Mouse (Mus musculus) forebrain, embryonic 13.5 days (tissue): ENCODE measurements around the gene Tbcc. TPM values are rescaled to one million over a fixed set of nuclear protein-coding genes. Genes with fewer than 3 reads are reported as not detected.

Experiments
- ATAC-seq: fragments of 200-750 bp; cut with Nextera tagmentation; 2 replicates; pipeline ENCODE4 v1.8.0; 2017
- H3K27ac ChIP-seq: fragments of 300-500 bp; sonication (generic); 2 replicates; pipeline ENCODE4 v1.5.1; 2015; ENCODE audit warnings: inconsistent platforms, mild to moderate bottlenecking, moderate library complexity
- H3K27me3 ChIP-seq: fragments of 300-500 bp; sonication (generic); 2 replicates; pipeline ENCODE4 v1.6.1; 2015; ENCODE audit warnings: mild to moderate bottlenecking, inconsistent platforms
- H3K36me3 ChIP-seq: fragments of 300-500 bp; sonication (generic); 2 replicates; pipeline ENCODE4 v1.6.1; 2015; ENCODE audit warnings: mild to moderate bottlenecking, inconsistent platforms; ENCODE audit not compliant: poor library complexity, severe bottlenecking
- H3K4me1 ChIP-seq: fragments of 300-500 bp; sonication (generic); 2 replicates; pipeline ENCODE4 v1.6.1; 2015; ENCODE audit warnings: inconsistent platforms
- H3K4me2 ChIP-seq: fragments of 300-500 bp; sonication (generic); 2 replicates; pipeline ENCODE4 v1.6.1; 2015; ENCODE audit warnings: inconsistent platforms, mild to moderate bottlenecking, moderate library complexity
- H3K4me3 ChIP-seq: fragments of 300-500 bp; sonication (generic); 2 replicates; pipeline ENCODE4 v1.5.1; 2015; ENCODE audit warnings: mild to moderate bottlenecking, inconsistent platforms
- H3K9ac ChIP-seq: fragments of 300-500 bp; sonication (generic); 2 replicates; pipeline ENCODE4 v1.6.1; 2015; ENCODE audit warnings: mild to moderate bottlenecking, inconsistent platforms
- H3K9me3 ChIP-seq: fragments of 300-500 bp; sonication (generic); replicated peaks from 2 replicates; pipeline ENCODE4 v1.6.1; 2016; ENCODE audit warnings: inconsistent platforms
- WGBS: fragments of 180-500 bp; shearing (Covaris S2); methylation state at CpG from one replicate; pipeline ENCODE4 v1.1.7; 2015; 5-methylcytosine and 5-hydroxymethylcytosine counted together
- polyA plus RNA-seq: library from polyadenylated mRNA; unstranded; fragments of >200 nt; fragmentation: Nextera tagmentation; extraction: Ambion mirVana; gene quantifications from 2 replicates; pipeline ENCODE4 v1.2.1, GENCODE M21; 2015

Tbcc gene
- polyA plus RNA-seq, 1 experiment from 2014 or later: 53.5 TPM

DNA sequence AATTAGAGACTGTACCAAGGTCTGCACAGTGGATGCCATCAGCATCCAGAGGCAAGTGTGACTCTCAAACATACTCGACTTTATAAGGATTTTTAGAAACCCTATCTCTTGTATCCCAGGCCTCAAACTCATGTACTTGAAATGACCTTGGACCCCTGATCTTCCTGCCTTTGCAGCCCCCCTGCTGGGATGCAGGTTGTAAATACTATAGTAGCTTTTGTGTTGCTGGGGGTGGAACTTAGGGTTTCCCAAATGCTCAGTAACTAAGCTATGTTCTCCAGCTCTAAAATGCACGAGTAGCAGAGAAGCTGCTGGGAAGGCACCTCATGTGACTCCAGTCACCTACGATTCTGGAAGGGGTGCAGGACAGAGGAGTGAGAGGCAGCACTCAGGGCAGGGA lies 36.5 kb downstream of the Tbcc start:
- no peak overlapping the region for H3K9ac ChIP-seq
- no peak for ATAC-seq
- peaks cover 38% of the 10 kb centered on the region for H3K36me3 ChIP-seq
- H3K9me3 ChIP-seq: no peaks in the 10 kb centered on the region
- no peaks in the 10 kb centered on the region for H3K4me1 ChIP-seq
- no peak overlapping the region for H3K4me3 ChIP-seq
- no peak overlapping the region for H3K27ac ChIP-seq
- no peaks in the 10 kb centered on the region for H3K27me3 ChIP-seq
- WGBS: 77% methylated on average over 3 of the region's 3 CpGs
- no peak overlapping the region for H3K4me2 ChIP-seq

DNA sequence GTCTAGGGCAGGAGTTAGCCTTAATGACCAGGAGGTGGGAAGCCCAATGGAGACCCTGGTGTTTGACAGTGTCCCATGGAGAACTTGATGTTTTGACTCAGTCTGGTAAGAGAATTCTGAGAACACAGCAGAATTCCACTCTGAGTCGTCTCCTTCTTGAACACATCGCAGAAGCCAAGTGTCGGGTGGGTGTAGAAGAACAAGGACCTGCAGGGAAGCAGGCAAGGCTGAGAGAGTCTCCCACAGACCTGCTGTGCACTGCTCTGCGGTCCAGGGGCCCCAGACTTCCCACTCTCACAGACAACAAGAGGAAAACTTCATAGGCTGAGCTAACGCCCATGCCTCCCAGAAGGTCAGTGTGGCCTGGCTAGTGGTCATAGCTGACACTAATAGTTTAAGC lies 37.3 kb downstream of the Tbcc start:
- Histone ChIP-seq H3K4me1 (no peaks in the 10 kb centered on the region), H3K9me3 (no peaks in the 10 kb centered on the region), H3K27ac (no peak overlapping the region), H3K27me3 (no peaks in the 10 kb centered on the region), H3K4me2 (no peak overlapping the region), H3K36me3 (peaks cover 46% of the 10 kb centered on the region), H3K4me3 (no peak overlapping the region), H3K9ac (no peak overlapping the region)
- no peak for ATAC-seq
- 95% methylated on average over 5 of the region's 5 CpGs for WGBS

DNA sequence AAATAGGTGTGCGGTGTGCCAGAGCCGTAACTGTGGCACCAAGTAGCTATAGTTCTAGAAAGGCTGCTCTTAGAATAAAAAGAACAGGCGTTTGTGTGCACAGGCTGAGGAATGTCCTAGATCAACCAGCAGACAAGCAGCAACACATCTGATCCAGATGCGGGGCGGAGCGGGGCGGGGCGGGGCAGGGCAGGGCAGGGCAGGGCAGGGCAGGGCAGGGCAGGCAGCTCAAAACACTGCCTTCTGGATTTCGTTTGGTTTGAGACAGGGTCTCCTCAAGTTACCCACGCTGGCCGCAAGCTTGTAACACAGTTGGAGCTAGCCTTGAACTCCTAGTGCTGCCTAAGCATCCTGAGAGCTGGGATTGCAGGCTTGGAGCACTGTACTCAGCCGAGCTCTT lies 38.8 kb downstream of the Tbcc start:
- Histone ChIP-seq H3K4me2 (no peak overlapping the region), H3K4me1 (no peaks in the 10 kb centered on the region), H3K9ac (no peak overlapping the region), H3K36me3 (peaks cover 61% of the 10 kb centered on the region), H3K27me3 (no peaks in the 10 kb centered on the region), H3K9me3 (no peaks in the 10 kb centered on the region), H3K4me3 (no peak overlapping the region), H3K27ac (no peak overlapping the region)
- WGBS: 93% methylated on average over 12 of the region's 12 CpGs
- no peak for ATAC-seq

DNA sequence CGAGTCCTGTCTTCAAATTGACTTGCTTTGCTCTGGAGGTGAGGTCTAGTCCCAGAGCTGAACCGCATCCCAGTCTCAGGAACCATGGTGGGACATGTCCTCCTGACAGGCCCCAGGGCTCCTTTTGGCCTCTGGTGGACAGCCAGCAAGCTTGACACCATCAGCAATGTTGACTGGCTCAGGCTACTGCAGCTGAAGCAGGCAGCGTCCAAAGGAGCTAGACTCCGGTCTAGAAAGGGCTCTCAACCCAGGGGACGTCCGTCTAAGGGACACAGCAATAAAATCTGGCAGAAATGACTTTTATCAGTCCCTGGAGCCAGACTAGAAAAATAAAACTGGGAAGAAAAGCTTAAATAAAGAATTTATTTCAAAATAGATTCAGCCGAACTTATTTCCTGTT lies 39.4 kb downstream of the Tbcc start:
- ATAC-seq: no peak

DNA sequence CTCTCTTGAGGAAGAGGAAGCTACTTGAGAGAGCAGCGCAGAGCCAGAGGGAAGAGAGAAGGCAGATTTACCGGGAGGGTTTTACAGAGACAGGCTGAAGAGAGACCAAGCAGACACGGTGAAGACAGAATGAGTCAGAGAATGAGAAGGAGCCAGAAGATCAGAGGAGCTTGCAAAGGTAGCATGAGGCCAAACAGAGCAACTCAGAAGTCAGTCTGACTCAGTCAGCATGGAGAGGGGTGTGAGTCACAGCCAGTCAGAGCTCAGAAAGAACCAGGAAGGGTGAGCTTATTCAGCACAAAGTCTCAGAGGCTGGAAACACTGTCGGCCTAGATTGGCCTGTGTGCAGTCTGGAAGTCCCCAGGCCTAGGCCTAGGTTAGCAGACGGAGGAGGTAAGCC lies 42.5 kb downstream of the Tbcc start:
- H3K27me3 ChIP-seq: no peaks in the 10 kb centered on the region
- H3K36me3 ChIP-seq: peaks cover 96% of the 10 kb centered on the region
- no peaks in the 10 kb centered on the region for H3K4me1 ChIP-seq
- no peak for ATAC-seq
- no peak overlapping the region for H3K4me3 ChIP-seq
- no peaks in the 10 kb centered on the region for H3K9me3 ChIP-seq
- H3K4me2 ChIP-seq: no peak overlapping the region
- no peak overlapping the region for H3K9ac ChIP-seq
- 93% methylated on average over 5 of the region's 5 CpGs for WGBS
- H3K27ac ChIP-seq: no peak overlapping the region

More for the DNA sequence above, 39.4 kb downstream of the Tbcc start:
- Histone ChIP-seq H3K27ac (no peak overlapping the region), H3K4me1 (no peaks in the 10 kb centered on the region), H3K9me3 (no peaks in the 10 kb centered on the region), H3K27me3 (no peaks in the 10 kb centered on the region), H3K9ac (no peak overlapping the region), H3K4me3 (no peak overlapping the region), H3K36me3 (peaks cover 67% of the 10 kb centered on the region), H3K4me2 (no peak overlapping the region)
- 94% methylated on average over 7 of the region's 7 CpGs for WGBS

DNA sequence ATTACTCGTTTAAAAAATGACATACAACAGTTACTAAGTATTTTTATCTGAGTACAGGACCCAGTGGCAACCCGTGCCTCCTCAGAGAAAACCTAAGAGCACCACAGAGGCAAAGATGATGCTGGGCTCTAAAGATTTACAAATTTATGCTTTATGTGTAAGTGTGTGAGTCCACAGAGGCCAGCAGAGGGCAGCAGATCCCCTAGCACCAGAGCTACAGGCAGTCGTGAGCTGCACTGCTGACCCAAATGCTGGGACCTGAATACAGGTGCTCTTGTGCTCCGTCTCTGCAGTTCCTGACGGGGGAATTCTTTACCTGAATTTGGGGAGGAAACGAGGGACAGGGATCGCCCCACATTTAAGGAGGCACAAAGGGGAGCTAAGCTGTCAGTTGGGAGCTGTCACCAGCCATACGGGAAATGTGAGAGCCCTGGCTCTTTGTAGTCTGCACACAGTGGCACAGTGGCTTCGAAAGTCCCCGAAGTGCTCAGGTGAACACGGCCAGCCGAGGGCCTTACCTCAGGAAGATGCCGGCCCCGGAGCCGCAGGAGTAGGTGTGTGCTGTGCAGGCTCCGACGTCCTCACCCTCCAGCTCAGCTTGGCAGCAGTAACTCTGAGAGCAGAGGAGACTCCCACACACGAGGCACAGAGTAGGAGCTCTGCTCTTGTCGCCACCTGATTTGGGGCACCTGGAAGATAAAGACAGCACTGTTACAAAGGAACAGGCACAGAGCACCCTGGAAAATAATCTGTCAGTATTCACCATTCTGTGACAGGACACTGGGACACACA lies 43.3 kb downstream of the Tbcc start:
- peaks cover 98% of the 10 kb centered on the region for H3K36me3 ChIP-seq
- H3K4me1 ChIP-seq: no peaks in the 10 kb centered on the region

DNA sequence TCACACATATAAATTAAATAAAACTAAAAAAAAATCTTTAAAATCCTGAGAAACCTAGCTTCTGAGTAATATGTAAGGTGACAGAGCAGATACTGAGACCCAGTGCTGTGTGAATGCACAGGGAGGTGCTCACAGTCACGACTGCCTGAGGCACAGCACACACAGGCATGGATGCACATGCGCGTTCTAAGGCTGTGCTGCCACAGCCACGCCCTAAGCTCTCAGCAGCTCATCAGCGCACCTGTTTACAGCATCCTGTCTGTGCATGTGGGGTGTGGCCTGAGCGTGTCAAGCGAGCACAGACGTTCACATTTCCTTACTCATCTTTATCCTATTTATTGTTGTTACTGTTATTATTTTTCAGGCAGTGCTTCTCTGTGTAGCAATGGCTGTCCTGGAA lies 50.0 kb downstream of the Tbcc start:
- Histone ChIP-seq H3K9me3 (no peaks in the 10 kb centered on the region), H3K27me3 (no peaks in the 10 kb centered on the region), H3K4me2 (no peak overlapping the region), H3K4me3 (no peak overlapping the region), H3K4me1 (no peaks in the 10 kb centered on the region), H3K36me3 (peaks cover 99% of the 10 kb centered on the region), H3K9ac (no peak overlapping the region), H3K27ac (no peak overlapping the region)
- 95% methylated on average over 8 of the region's 8 CpGs for WGBS
- ATAC-seq: no peak

More for the DNA sequence above, 43.3 kb downstream of the Tbcc start:
- Histone ChIP-seq H3K4me2 (no peak overlapping the region), H3K27ac (no peak overlapping the region), H3K4me3 (no peak overlapping the region), H3K9ac (no peak overlapping the region), H3K9me3 (no peaks in the 10 kb centered on the region), H3K27me3 (no peaks in the 10 kb centered on the region)
- ATAC-seq: 0 out of 2 replicates have a peak, but pooled peaks have one; percentile 51
- 85% methylated on average over 19 of the region's 19 CpGs for WGBS

Other genes starting within 250 kb of the Tbcc start
- 44.3 and 47.7 TPM in 2 replicates for gene Klc4, start 244.7 kb upstream of the Tbcc start, polyA plus RNA-seq
- 89.0 and 97.3 TPM in 2 replicates for gene Mrpl2, start 244.5 kb upstream of the Tbcc start, polyA plus RNA-seq
- gene Cul7, start 240.3 kb upstream of the Tbcc start, polyA plus RNA-seq: 33.5 and 39.0 TPM in 2 replicates
- 54.5 and 59.7 TPM in 2 replicates for gene Rrp36, start 216.3 kb upstream of the Tbcc start, polyA plus RNA-seq
- 196 and 208 TPM in 2 replicates for gene Mea1, start 211.9 kb upstream of the Tbcc start, polyA plus RNA-seq
- 145 and 147 TPM in 2 replicates for gene Klhdc3, start 209.8 kb upstream of the Tbcc start, polyA plus RNA-seq
- 85.4 and 103 TPM in 2 replicates for gene Ppp2r5d, start 185.6 kb upstream of the Tbcc start, polyA plus RNA-seq
- 18.9 and 21.3 TPM in 2 replicates for gene Pex6, start 179.2 kb upstream of the Tbcc start, polyA plus RNA-seq
- 0.52 and 0.58 TPM in 2 replicates for gene Gnmt, start 161.5 kb upstream of the Tbcc start, polyA plus RNA-seq
- gene Cnpy3, start 138.5 kb upstream of the Tbcc start, polyA plus RNA-seq: 56.2 and 60.0 TPM in 2 replicates
- 0.21 and 0.45 TPM in 2 replicates for gene Ptcra, start 127.0 kb upstream of the Tbcc start, polyA plus RNA-seq
- 64.2 and 69.0 TPM in 2 replicates for gene 2310039H08Rik, start 118.0 kb upstream of the Tbcc start, polyA plus RNA-seq
- gene Rpl7l1, start 108.0 kb upstream of the Tbcc start, polyA plus RNA-seq: 142 and 143 TPM in 2 replicates
- gene Bicral, start 32.2 kb upstream of the Tbcc start, polyA plus RNA-seq: 5.2 and 5.8 TPM in 2 replicates
- gene Prph2, start 19.8 kb downstream of the Tbcc start, polyA plus RNA-seq: not detected in 2 replicates
- 11.8 and 13.7 TPM in 2 replicates for gene Ubr2, start 119.9 kb downstream of the Tbcc start, polyA plus RNA-seq